In genomic region chr4:103357457-103357856, GRCm38 (mm10) we compare ENCODE assay signal across 21 mouse cellular contexts.
"Had no signal": no experiment of that assay in that cellular context is flagged by ENCODE, and none has a peak within 500 bp of the region (broad histone marks: within the 10 kb centered on the region; RNA-seq: fewer than 3 reads in every experiment).

No protein-coding gene starts in this region.

- H3K27ac ChIP-seq: lung, embryonic 15.5 days; macrophage; midbrain, embryonic 10.5 days; midbrain, embryonic 12.5 days; neural tube, embryonic 13.5 days; neural tube, embryonic 15.5 days had no signal

- H3K4me1 ChIP-seq: lung, embryonic 15.5 days; midbrain, embryonic 10.5 days; midbrain, embryonic 12.5 days; neural tube, embryonic 13.5 days had no signal

- DNase-seq: lung, adult 2 months; lung, postnatal 14 days; lung, postnatal 36 days; midbrain, embryonic 14.5 days; retina, postnatal 1 day; right cerebral cortex, adult 18-20 months; right cerebral cortex, postnatal 25 days; right cerebral cortex, postnatal 4 days; spleen, adult 18-20 months; thymus, adult 2 months; thymus, postnatal 25 days; thymus, postnatal 4 days had no signal

- H3K9ac ChIP-seq: lung, embryonic 15.5 days; midbrain, embryonic 12.5 days; neural tube, embryonic 13.5 days; neural tube, embryonic 15.5 days had no signal

- H3K36me3 ChIP-seq: lung, embryonic 15.5 days; midbrain, embryonic 10.5 days; midbrain, embryonic 12.5 days; neural tube, embryonic 13.5 days; neural tube, embryonic 15.5 days had no signal

- H3K4me3 ChIP-seq: lung, embryonic 15.5 days; midbrain, embryonic 10.5 days; midbrain, embryonic 12.5 days; myocyte; neural tube, embryonic 13.5 days; neural tube, embryonic 15.5 days had no signal

- ATAC-seq: lung, postnatal 0 days; midbrain, embryonic 16.5 days had no signal

- H3K4me2 ChIP-seq: lung, embryonic 15.5 days; midbrain, embryonic 12.5 days; neural tube, embryonic 13.5 days; neural tube, embryonic 15.5 days had no signal

- H3K9me3 ChIP-seq: lung, embryonic 15.5 days; midbrain, embryonic 10.5 days; midbrain, embryonic 12.5 days; neural tube, embryonic 13.5 days; neural tube, embryonic 15.5 days had no signal

- H3K27me3 ChIP-seq: lung, embryonic 15.5 days; midbrain, embryonic 12.5 days; neural tube, embryonic 13.5 days; neural tube, embryonic 15.5 days had no signal
